Mouse (Mus musculus) 416B (cell line): ENCODE measurements around the gene Klhdc8a.
"Not testable (repeated sequence)": the region's sequence is repeated elsewhere in the genome, so short reads cannot be mapped to it uniquely, and the experiment has no call there.

Source experiments
- DNase-seq: peaks from one replicate; pipeline ENCODE4 v3.0.0; 2011; ENCODE audit warnings: low read depth

Gene Klhdc8a

DNA sequence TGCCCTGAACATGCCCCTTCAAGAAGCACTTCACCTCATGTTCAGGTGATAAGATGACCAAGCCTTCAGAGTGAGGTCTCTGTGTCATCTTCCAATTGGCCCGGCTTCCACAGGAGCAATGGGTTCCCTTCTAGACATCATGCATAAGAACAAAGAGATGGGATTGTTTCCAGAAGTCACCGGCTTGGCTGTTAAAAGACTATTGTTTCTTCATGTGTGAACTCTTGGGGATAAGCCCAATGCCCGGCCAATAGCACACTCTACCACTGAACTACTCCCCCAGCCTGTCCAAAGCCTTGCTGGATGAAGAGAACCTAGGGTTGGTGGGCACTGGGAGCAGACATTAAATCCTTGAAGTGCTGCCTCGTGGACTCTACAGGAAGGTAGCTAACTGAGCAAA lies 47.1 kb downstream of the Klhdc8a start:
- DNase-seq, result no peak

DNA sequence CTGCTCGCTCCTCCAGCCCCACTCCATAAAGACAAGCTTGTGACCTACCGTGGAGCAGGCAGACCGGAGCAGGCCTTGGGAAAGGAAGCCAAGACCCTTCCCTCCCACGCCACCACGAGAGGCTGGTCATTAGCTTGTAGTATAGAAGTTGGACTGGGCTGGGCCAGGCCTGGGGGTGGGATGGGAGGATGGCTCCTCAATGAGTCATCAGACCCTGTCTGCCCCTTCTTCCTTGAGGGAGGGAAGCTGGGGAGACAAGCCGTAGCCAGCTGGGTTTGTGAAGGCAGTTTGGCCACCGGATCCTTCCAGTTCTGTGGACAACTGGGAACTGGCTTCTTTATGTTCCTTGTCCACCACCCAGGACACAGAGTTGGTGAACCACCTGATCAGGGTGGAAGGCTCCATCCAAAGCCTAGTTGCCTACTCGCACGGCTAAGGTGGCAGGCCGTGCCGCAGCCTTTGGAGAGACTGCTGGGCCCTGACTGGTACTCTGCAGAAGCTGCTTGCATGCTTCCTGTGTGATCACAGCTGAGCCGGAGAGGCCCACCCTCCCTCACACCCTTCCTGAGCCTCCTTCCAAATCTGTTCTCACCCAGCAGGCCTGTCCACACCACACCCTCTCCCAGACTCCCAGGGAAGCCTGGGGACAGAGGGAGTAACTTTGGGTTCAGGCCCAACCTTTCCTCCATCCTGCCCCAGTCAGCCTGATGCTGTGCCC lies 47.9 kb downstream of the Klhdc8a start:
- peak; percentile 20 for DNase-seq

DNA sequence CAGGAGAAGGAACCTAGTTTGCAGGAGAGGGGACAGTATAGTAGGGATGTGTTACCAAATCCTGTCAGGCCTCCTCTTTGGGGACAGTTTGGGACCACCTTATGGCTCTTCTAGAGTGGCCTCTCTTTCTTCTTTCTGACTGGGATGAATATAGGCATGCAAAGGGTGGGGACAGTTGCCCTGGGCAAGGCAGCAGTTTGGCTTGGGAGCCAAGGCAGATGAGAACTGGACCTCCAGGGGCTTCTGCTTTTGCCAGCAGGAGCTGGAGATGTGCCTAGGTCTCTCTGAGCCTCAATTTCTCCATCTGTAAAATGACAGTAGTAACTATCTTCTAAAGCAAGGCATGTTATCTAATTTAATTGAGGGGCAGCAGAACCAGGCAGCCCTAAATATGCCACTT lies 48.5 kb downstream of the Klhdc8a start:
- DNase-seq, result no peak

DNA sequence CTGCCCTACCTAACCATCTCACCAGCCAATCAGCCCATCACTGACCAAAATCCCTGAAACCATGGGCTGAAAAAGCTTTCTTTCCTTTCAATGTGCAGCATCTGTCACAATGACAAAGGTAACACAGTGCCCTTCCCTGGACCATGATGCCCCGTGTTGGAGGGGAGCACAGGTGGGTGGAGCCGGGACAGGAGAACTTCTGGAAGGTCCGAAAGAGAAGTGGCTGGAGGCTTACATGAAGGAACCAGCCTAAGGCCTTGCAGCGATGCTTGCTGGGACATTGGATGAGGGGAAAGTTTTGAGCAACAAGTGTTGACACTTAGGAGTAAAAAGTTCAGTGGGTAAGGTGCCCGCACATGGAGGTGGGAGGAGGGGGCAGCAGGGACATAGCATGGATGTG lies 50.0 kb downstream of the Klhdc8a start:
- DNase-seq, result no peak

DNA sequence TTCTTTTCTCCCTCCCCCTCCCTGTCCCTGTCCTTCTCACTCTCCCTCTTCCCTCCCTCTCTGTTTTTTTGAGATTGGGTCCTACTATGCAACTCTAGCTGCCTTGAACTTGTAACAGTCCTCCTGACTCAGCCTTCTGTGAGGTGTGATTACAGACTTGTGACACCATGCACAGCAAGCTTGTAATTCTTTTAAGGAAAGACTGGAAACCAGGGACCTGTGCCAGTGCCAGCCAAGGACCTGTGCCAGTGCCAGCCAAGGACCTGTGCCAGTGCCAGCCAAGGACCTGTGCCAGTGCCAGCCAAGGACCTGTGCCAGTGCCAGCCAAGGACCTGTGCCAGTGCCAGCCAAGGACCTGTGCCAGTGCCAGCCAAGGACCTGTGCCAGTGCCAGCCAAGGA lies 50.6 kb downstream of the Klhdc8a start:
- DNase-seq, result not testable (repeated sequence)

DNA sequence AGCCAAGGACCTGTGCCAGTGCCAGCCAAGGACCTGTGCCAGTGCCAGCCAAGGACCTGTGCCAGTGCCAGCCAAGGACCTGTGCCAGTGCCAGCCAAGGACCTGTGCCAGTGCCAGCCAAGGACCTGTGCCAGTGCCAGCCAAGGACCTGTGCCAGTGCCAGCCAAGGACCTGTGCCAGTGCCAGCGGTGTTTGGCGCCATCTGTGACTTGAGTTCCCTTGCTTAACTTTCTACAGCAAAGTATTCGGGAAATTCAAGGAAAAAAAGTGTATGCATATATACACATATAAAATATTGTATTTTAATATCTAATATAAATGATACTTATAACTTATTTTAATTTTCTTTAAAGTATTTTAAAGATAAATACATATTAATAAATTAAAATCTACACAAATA lies 51.2 kb downstream of the Klhdc8a start:
- DNase-seq, result not testable (repeated sequence)

DNA sequence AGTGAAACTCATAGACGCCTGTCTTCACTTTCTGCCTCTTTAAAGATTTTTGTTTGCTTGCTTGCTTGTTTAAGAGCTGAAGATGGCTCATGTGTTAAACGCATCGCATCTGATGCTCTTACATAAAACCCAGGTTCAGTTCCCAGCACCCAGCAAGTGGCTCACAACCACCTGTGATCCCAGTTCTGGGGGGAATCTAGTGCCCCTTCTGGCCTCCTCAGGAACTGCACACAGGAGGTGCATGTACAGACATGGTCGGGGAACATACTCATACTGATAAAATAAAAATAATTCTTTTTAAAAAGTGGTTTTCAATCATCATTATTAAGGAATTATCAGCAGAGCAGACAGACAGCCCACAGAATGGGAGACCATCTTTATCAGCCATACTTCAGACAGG lies 52.6 kb downstream of the Klhdc8a start:
- DNase-seq, result no peak

DNA sequence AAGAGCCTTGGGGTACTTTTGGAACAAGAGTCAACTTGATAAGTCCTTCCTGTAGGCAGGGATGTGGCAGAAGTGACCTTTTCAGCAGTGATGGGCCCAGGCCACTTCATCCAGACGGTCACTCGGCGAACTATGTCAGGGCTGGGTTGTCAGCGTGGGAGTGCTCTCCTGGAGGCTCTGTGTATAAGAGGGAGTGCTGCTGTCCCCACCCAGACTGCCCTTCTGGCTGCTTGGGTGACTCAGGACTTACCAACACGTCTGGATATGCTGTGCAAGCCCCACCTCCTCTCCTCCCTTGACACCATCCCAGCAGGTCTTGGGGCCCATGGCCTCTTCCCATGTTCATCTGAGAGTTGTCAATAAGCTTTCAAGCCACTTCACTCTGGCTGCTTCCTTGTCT lies 55.0 kb downstream of the Klhdc8a start:
- peak; percentile 18 for DNase-seq

DNA sequence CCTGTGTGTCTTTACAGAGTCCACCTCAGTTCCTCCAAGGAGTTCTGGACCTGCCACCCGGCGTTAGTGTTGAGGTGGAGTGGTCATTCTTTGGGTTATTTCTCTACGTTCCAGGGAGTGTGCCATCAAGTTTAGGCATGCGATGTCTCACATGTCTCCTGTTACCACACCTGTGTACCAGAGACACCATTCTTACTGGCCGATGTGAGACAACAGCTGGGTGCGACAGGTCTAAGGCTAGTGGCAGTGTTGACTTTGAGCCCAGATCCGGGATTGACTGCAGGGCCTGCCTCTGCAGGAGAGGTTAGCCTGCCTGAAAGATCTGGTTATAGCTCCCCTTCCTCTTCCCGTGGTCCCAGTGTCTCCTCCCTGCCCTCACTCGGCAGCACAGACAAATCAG lies 55.8 kb downstream of the Klhdc8a start:
- DNase-seq, result no peak

DNA sequence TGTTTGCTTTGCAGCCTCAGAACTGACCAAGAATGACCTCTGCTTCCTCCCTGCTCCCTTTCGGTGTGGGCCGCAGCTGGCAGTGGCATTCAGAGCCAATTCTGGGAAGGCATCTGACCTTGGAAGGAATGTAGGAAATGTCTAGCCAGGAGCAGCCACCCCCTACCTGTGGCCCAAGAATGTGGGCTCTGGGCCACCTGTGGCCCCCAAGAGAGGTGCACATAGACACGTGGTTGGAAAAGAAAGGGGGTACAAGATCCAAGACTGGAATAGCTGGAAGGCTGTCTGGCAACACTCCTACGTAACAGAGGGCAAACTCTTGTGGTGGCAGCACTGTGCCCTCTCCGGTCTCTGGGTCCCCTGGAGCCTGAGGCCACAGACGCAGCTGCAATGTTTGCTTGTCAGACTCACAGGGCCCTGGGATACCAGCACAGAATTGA lies 56.8 kb downstream of the Klhdc8a start:
- no peak for DNase-seq

DNA sequence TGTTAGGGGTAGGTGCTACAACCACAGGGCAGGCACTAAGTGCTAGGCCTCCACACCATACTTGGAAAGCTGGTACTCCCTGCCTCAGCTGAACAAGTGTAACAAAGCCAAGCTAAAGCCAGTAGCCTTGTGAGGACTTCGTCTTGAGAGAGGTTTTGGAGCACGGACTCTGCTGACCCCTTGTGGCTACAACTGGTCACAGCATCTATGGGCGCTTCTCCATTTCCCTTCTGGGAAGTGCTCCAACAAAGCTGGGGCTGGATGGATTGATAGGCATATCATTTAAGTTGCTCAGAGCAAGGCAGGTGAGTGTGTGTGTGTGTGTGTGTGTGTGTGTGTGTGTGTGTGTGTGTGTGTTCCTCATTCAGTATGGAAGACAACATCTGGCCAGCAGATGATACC lies 57.4 kb downstream of the Klhdc8a start:
- DNase-seq, result peak; percentile 87

DNA sequence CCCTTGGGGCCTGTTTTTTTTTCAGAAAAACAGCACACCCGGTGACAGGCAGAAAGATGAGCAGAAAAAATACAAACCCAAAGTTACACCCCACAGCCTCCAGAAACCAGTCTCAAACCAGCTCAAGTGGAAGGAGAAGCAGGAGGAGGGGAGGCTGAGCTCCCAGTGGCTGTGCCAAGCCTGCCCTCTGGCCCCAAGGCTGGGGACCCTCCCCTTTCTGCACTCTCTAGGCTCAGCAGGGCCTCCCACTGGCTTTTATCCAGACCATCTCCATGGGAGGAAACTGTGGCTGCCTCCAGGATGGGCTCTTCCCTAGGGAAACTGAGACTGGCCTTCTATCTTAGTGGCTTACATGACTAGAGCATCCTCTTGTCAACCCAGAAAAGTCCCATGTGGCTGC lies 58.4 kb downstream of the Klhdc8a start:
- no peak for DNase-seq
